Mouse (Mus musculus) bone marrow, adult 2 months (tissue): Measurements from ENCODE around the gene Sdk1.

Source experiments
- CTCF ChIP-seq: fragments of 200-500 bp; IDR thresholded peaks from 2 replicates; pipeline ENCODE4 v1.5.1; 2011; ENCODE audit warnings: low read length, control low read depth; ENCODE audit not compliant: control insufficient read depth, insufficient read depth
- POLR2A ChIP-seq: fragments of 200-500 bp; IDR thresholded peaks from 2 replicates; pipeline ENCODE4 v1.6.1; 2011; ENCODE audit warnings: low read depth, mild to moderate bottlenecking, control low read depth, low read length, borderline replicate concordance; ENCODE audit not compliant: control insufficient read depth

DNA sequence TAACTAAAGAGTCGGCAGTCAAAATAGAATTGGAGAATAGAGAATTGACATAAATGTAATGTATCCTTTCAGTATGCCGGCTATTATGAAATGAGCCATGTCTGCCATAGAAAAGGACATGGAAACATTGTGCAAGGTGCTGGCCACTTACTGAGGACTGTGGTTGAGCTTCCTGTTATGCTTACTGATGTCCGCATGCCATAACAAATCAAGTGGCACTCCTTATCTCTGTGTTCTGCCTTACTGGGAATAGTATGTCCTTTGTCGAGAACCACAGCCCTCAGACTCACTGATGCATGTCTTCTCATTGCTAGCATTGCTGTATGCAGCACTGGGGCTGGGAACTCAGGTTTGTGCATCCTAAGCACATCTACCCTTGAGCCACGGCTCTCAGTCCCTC lies 541.0 kb downstream of the Sdk1 start:
- no peak for TF ChIP-seq POLR2A
- TF ChIP-seq CTCF: no peak
